Mouse (Mus musculus) MEL (cell line): Measurements from ENCODE around the gene Slc26a10. TPM values are rescaled to one million over a fixed set of nuclear protein-coding genes. Genes with fewer than 3 reads are reported as not detected.

Source experiments
- DNase-seq: peaks from one replicate; pipeline ENCODE4 v3.0.0; 2011; ENCODE audit warnings: low read depth, low spot score
- H3K27ac ChIP-seq: 2 replicates; pipeline ENCODE4 v1.5.1; 2012; ENCODE audit warnings: low read depth, mild to moderate bottlenecking, control low read depth, low read length, moderate library complexity; ENCODE audit not compliant: control insufficient read depth
- H3K27me3 ChIP-seq, 2 experiments: fragments of 150-350 bp in 1 of 2; sonication (generic) in 1 of 2; 2 replicates each; pipeline ENCODE4 v1.6.1; 2012; ENCODE audit warnings: low read length in 2 of 2, mild to moderate bottlenecking in 2 of 2, improper control_type of control experiment in 1 of 2, moderate library complexity in 1 of 2; ENCODE audit not compliant: insufficient read depth in 2 of 2, control insufficient read depth in 1 of 2
- H3K36me3 ChIP-seq, 2 experiments: 2 replicates each; pipeline ENCODE4 v1.6.1; 2012 to 2014; ENCODE audit warnings: low read length in 2 of 2, improper control_type of control experiment in 1 of 2, inconsistent platforms in 1 of 2, mild to moderate bottlenecking in 1 of 2; ENCODE audit not compliant: insufficient read depth in 2 of 2, control insufficient read depth in 1 of 2
- H3K4me1 ChIP-seq, 2 experiments: fragments of 150-350 bp in 1 of 2; sonication (generic) in 1 of 2; 2 replicates each; pipeline ENCODE4 v1.6.1; 2012; ENCODE audit warnings: low read length in 2 of 2, improper control_type of control experiment in 1 of 2, mild to moderate bottlenecking in 1 of 2; ENCODE audit not compliant: insufficient read depth in 2 of 2, control insufficient read depth in 1 of 2
- H3K4me3 ChIP-seq, 2 experiments: fragments of 150-350 bp in 1 of 2; sonication (generic) in 1 of 2; 2 replicates each; pipeline ENCODE4 v1.5.1; 2012; ENCODE audit warnings: low read depth in 2 of 2, low read length in 2 of 2, mild to moderate bottlenecking in 2 of 2, moderate library complexity in 2 of 2, control low read depth in 1 of 2, improper control_type of control experiment in 1 of 2; ENCODE audit not compliant: control insufficient read depth in 1 of 2, insufficient read depth in 1 of 2
- H3K79me2 ChIP-seq: 2 replicates; pipeline ENCODE4 v1.6.1; 2012; ENCODE audit warnings: mild to moderate bottlenecking, low read length, moderate library complexity; ENCODE audit not compliant: control insufficient read depth, poor library complexity, insufficient read depth
- H3K9ac ChIP-seq: 2 replicates; pipeline ENCODE4 v1.6.1; 2012; ENCODE audit warnings: low read depth, mild to moderate bottlenecking, control low read depth, low read length, moderate library complexity; ENCODE audit not compliant: control insufficient read depth, poor library complexity, severe bottlenecking
- H3K9me3 ChIP-seq: fragments of 150-350 bp; sonication (generic); replicated peaks from 2 replicates; pipeline ENCODE4 v1.6.1; 2012; ENCODE audit warnings: mild to moderate bottlenecking, low read length, improper control_type of control experiment, moderate library complexity; ENCODE audit not compliant: insufficient read depth
- E2F4 ChIP-seq: IDR thresholded peaks from 2 replicates; pipeline ENCODE4 v1.6.1; 2011; ENCODE audit warnings: low read depth, low read length, improper control_type of control experiment, borderline replicate concordance
- ETS1 ChIP-seq: IDR thresholded peaks from 2 replicates; pipeline ENCODE4 v1.6.1; 2012; ENCODE audit warnings: low read depth, mild to moderate bottlenecking, inconsistent platforms, low read length, improper control_type of control experiment, moderate library complexity
- GABPA ChIP-seq: IDR thresholded peaks from 2 replicates; pipeline ENCODE4 v1.6.1; 2012; ENCODE audit warnings: low read depth, mild to moderate bottlenecking, inconsistent platforms, low read length, improper control_type of control experiment, moderate library complexity
- JUND ChIP-seq: IDR thresholded peaks from 2 replicates; pipeline ENCODE4 v1.6.1; 2011; ENCODE audit warnings: low read depth, mild to moderate bottlenecking, improper control_type of control experiment, low read length
- KAT2A ChIP-seq: conservative IDR thresholded peaks from 2 replicates; pipeline ENCODE4 v1.6.1; 2012; ENCODE audit warnings: low read depth, low read length, improper control_type of control experiment, inconsistent platforms
- MAX ChIP-seq: IDR thresholded peaks from 2 replicates; pipeline ENCODE4 v1.6.1; 2011; ENCODE audit warnings: low read length, improper control_type of control experiment
- MAZ ChIP-seq: IDR thresholded peaks from 2 replicates; pipeline ENCODE4 v1.6.1; 2012; ENCODE audit warnings: low read depth, mild to moderate bottlenecking, inconsistent platforms, low read length, improper control_type of control experiment
- NELFE ChIP-seq: IDR thresholded peaks from 2 replicates; pipeline ENCODE4 v1.6.1; 2011; ENCODE audit warnings: low read depth, low read length, improper control_type of control experiment
- POLR2A ChIP-seq, 2 experiments: IDR thresholded peaks; 2 replicates each; pipeline ENCODE4 v1.6.1; 2011 to 2012; ENCODE audit warnings: low read length in 2 of 2, mild to moderate bottlenecking in 2 of 2, control low read depth in 1 of 2, improper control_type of control experiment in 1 of 2, low read depth in 1 of 2, moderate library complexity in 1 of 2; ENCODE audit not compliant: control insufficient read depth in 1 of 2, insufficient read depth in 1 of 2, poor library complexity in 1 of 2
- POLR2AphosphoS2 ChIP-seq: IDR thresholded peaks from 2 replicates; pipeline ENCODE4 v1.6.1; 2011; ENCODE audit warnings: low read length, improper control_type of control experiment
- POLR2AphosphoS5 ChIP-seq: IDR thresholded peaks from 2 replicates; pipeline ENCODE4 v1.6.1; 2012; ENCODE audit warnings: low read depth, borderline replicate concordance, mild to moderate bottlenecking, inconsistent platforms, low read length, moderate library complexity, mixed read lengths
- RAD21 ChIP-seq: IDR thresholded peaks from 2 replicates; pipeline ENCODE4 v1.6.1; 2011; ENCODE audit warnings: mild to moderate bottlenecking, low read depth, low read length, improper control_type of control experiment
- RCOR1 ChIP-seq: IDR thresholded peaks from 2 replicates; pipeline ENCODE4 v1.6.1; 2012; ENCODE audit warnings: low read depth, mild to moderate bottlenecking, inconsistent platforms, low read length, improper control_type of control experiment
- SIN3A ChIP-seq: IDR thresholded peaks from 2 replicates; pipeline ENCODE4 v1.6.1; 2012; ENCODE audit warnings: low read length, improper control_type of control experiment, inconsistent platforms
- TBP ChIP-seq: IDR thresholded peaks from 2 replicates; pipeline ENCODE4 v1.8.0; 2011; ENCODE audit warnings: low read depth, low read length, improper control_type of control experiment
- UBTF ChIP-seq: IDR thresholded peaks from 2 replicates; pipeline ENCODE4 v1.6.1; 2012; ENCODE audit warnings: low read depth, mild to moderate bottlenecking, inconsistent platforms, low read length, improper control_type of control experiment, moderate library complexity, borderline replicate concordance; ENCODE audit not compliant: insufficient read depth
- USF2 ChIP-seq, 2 experiments: IDR thresholded peaks; 2 replicates each; pipeline ENCODE4 v1.6.1; 2011 to 2012; ENCODE audit warnings: improper control_type of control experiment in 2 of 2, low read length in 2 of 2, borderline replicate concordance in 1 of 2, inconsistent platforms in 1 of 2, low read depth in 1 of 2, mild to moderate bottlenecking in 1 of 2; ENCODE audit not compliant: insufficient read depth in 1 of 2
- ZC3H11A ChIP-seq: IDR thresholded peaks from 2 replicates; pipeline ENCODE4 v1.6.1; 2012; ENCODE audit warnings: low read depth, mild to moderate bottlenecking, inconsistent platforms, low read length, improper control_type of control experiment
- ZNF384 ChIP-seq: IDR thresholded peaks from 2 replicates; pipeline ENCODE4 v1.6.1; 2012; ENCODE audit warnings: low read depth, mild to moderate bottlenecking, inconsistent platforms, low read length, improper control_type of control experiment
- polyA plus RNA-seq, 2 experiments: library from polyadenylated mRNA; stranded (reverse) in 1 of 2; unstranded in 1 of 2; fragments of >175 nt in 1 of 2; fragments of >200 nt in 1 of 2; gene quantifications; 2 replicates each; pipeline versions ENCODE4 v1.2.1 to v1.2.4; 2012; ENCODE audit warnings: low replicate concordance in 2 of 2, low read depth in 1 of 2; ENCODE audit not compliant: insufficient read length in 2 of 2, insufficient read depth in 1 of 2, missing spikeins in 1 of 2
- total RNA-seq: library from RNA; depleted of rRNA; stranded (reverse); fragments of 300-350 nt; gene quantifications from 2 replicates; pipeline ENCODE4 v1.2.3, GENCODE M21; 2012

Slc26a10 gene
- total and polyA plus RNA-seq, 3 experiments = 1.1 to 1.3 TPM; not detected in 1

- no peak overlapping the region for H3K27ac ChIP-seq
- no peak for TF ChIP-seq POLR2AphosphoS5
- no peak for TF ChIP-seq SIN3A
- no peaks in the 10 kb centered on the region for H3K27me3 ChIP-seq
- H3K4me1 ChIP-seq = peaks cover 0 to 4% of the 10 kb centered on the region in 2 experiments; a peak in 1 of 4 replicates
- no peaks in the 10 kb centered on the region for H3K9me3 ChIP-seq
- no peak overlapping the region for H3K9ac ChIP-seq
- H3K79me2 ChIP-seq = no peaks in the 10 kb centered on the region
- H3K36me3 ChIP-seq = no peaks in the 10 kb centered on the region
- H3K4me3 ChIP-seq = no peak overlapping the region
- DNase-seq = no peak
Measured at GRCm38 (mm10) chr10:127154652-127155051, 25.8 kb downstream of the Slc26a10 start.

GRCm38 (mm10) chr10:127154241-127154640 is 26.2 kb downstream of the Slc26a10 start:
- no peaks in the 10 kb centered on the region for H3K9me3 ChIP-seq
- H3K4me1 ChIP-seq = peaks cover 0 to 4% of the 10 kb centered on the region in 2 experiments; a peak in 1 of 4 replicates
- no peak overlapping the region for H3K27ac ChIP-seq
- H3K9ac ChIP-seq = no peak overlapping the region
- H3K36me3 ChIP-seq = no peaks in the 10 kb centered on the region
- no peak for DNase-seq
- no peaks in the 10 kb centered on the region for H3K27me3 ChIP-seq
- H3K4me3 ChIP-seq = no peak overlapping the region
- H3K79me2 ChIP-seq = no peaks in the 10 kb centered on the region
- TF ChIP-seq RCOR1 (no peak), MAZ (no peak), E2F4 (no peak), NELFE (no peak), ZC3H11A (no peak), UBTF (no peak), MAX (no peak), KAT2A (no peak), RAD21 (no peak), TBP (no peak), JUND (no peak), ETS1 (no peak), USF2 (IDR thresholded peaks at IDR 0.05; ENCODE audit: borderline replicate concordance in 1 of 2, insufficient read depth in 1 of 2, low read depth in 1 of 2, low read length in 2 of 2) (no peak), POLR2A (IDR thresholded peaks at IDR 0.05; ENCODE audit: control insufficient read depth in 1 of 2, insufficient read depth in 1 of 2, low read depth in 1 of 2, low read length in 2 of 2, poor library complexity in 1 of 2) (no peak), ZNF384 (no peak), POLR2AphosphoS2 (no peak), SIN3A (no peak), GABPA (no peak)
